Mouse (Mus musculus) liver, adult 2 months (tissue): Measurements from ENCODE around the gene Nbl1.

Source experiments
- CTCF ChIP-seq: fragments of 200-500 bp; IDR thresholded peaks from 2 replicates; pipeline ENCODE4 v1.5.1; 2011; ENCODE audit warnings: low read depth, low read length, control low read depth
- POLR2A ChIP-seq: fragments of 200-500 bp; IDR thresholded peaks from 2 replicates; pipeline ENCODE4 v1.6.1; 2011; ENCODE audit warnings: low read length, control low read depth; ENCODE audit not compliant: insufficient read depth; ENCODE audit errors: extremely low read depth

GRCm38 (mm10) chr4:139120281-139120814 is 27.6 kb upstream of the Nbl1 start:
- TF ChIP-seq CTCF (no peak), POLR2A (no peak)
